Mouse (Mus musculus): Measurements from ENCODE around the gene Hyal4. TPM values are rescaled to one million over a fixed set of nuclear protein-coding genes. Genes with fewer than 3 reads are reported as not detected.

Hyal4 gene
- polyA plus RNA-seq, 1 experiment from 2014 or later, result not detected

- no peaks in the 10 kb centered on the region for H3K36me3 ChIP-seq (ENCODE audit: control insufficient read depth, insufficient read depth, low read length)
- H3K4me1 ChIP-seq (ENCODE audit: control insufficient read depth, insufficient read depth, low read length), result no peaks in the 10 kb centered on the region
- ATAC-seq (ENCODE audit: low FRiP score, low TSS enrichment) (no peak), DNase-seq (no peak)
- WGBS, result 61% methylated on average over 2 of the region's 2 CpGs
- no peak overlapping the region for H3K9ac ChIP-seq (replicated peaks; ENCODE audit: low read length)
- H3K27ac ChIP-seq (replicated peaks; ENCODE audit: low read depth, low read length), result no peak overlapping the region
- no peaks in the 10 kb centered on the region for H3K27me3 ChIP-seq (ENCODE audit: control insufficient read depth, insufficient read depth, low read length)
- H3K4me2 ChIP-seq (ENCODE audit: low read length), result no peak overlapping the region
- H3K9me3 ChIP-seq (ENCODE audit: control insufficient read depth, low read length), result no peaks in the 10 kb centered on the region
- no peak overlapping the region for H3K4me3 ChIP-seq (replicated peaks; ENCODE audit: low read depth, low read length)
These were observed 31.1 kb downstream of the Hyal4 start for GRCm38 (mm10) chr6:24779182-24779581.

GRCm38 (mm10) chr6:24790888-24791287 lies 42.8 kb downstream of the Hyal4 start, which contains the start of gene Spam1:
Spam1 (plus strand) TSS chr6:24791188.
- ATAC-seq (ENCODE audit: low FRiP score, low TSS enrichment) (no peak), DNase-seq (no peak)
- no peak within 1 kb of the TSS for H3K4me3 ChIP-seq (replicated peaks; ENCODE audit: low read depth, low read length)
- H3K9me3 ChIP-seq (ENCODE audit: control insufficient read depth, low read length), result no peaks in the 10 kb centered on the region
- no peaks in the 10 kb centered on the region for H3K36me3 ChIP-seq (ENCODE audit: control insufficient read depth, insufficient read depth, low read length)
- no peak within 1 kb of the TSS for H3K9ac ChIP-seq (replicated peaks; ENCODE audit: low read length)
- no peak within 1 kb of the TSS for H3K27ac ChIP-seq (replicated peaks; ENCODE audit: low read depth, low read length)
- no peaks in the 10 kb centered on the region for H3K4me1 ChIP-seq (ENCODE audit: control insufficient read depth, insufficient read depth, low read length)
- no peak within 1 kb of the TSS for H3K4me2 ChIP-seq (ENCODE audit: low read length)
- no peaks in the 10 kb centered on the region for H3K27me3 ChIP-seq (ENCODE audit: control insufficient read depth, insufficient read depth, low read length)

Other genes with a start within 250 kb of the Hyal4 start
- gene Iqub, start 233.3 kb upstream of the Hyal4 start, polyA plus RNA-seq (2014; fragmentation: Nextera tagmentation; extraction: Ambion mirVana), result 1.3 and 1.6 TPM in 2 replicates
- 348 and 442 TPM in 2 replicates for gene Ndufa5, start 220.3 kb upstream of the Hyal4 start, polyA plus RNA-seq (2014; fragmentation: Nextera tagmentation; extraction: Ambion mirVana)
- 0.09 TPM in 1 of 2 replicates, not detected in the other for gene Asb15, start 220.2 kb upstream of the Hyal4 start, polyA plus RNA-seq (2014; fragmentation: Nextera tagmentation; extraction: Ambion mirVana)
- gene Lmod2, start 150.6 kb upstream of the Hyal4 start, polyA plus RNA-seq (2014; fragmentation: Nextera tagmentation; extraction: Ambion mirVana), result not detected in 2 replicates
- gene Wasl, start 83.3 kb upstream of the Hyal4 start, polyA plus RNA-seq (2014; fragmentation: Nextera tagmentation; extraction: Ambion mirVana), result 48.3 and 53.1 TPM in 2 replicates
- not detected in 2 replicates for gene Hyal6, start 15.1 kb upstream of the Hyal4 start, polyA plus RNA-seq (2014; fragmentation: Nextera tagmentation; extraction: Ambion mirVana)
- gene Spam1, start 42.9 kb downstream of the Hyal4 start, polyA plus RNA-seq (2014; fragmentation: Nextera tagmentation; extraction: Ambion mirVana), result not detected in 2 replicates
- not detected in 2 replicates for gene Hyal5, start 109.7 kb downstream of the Hyal4 start, polyA plus RNA-seq (2014; fragmentation: Nextera tagmentation; extraction: Ambion mirVana)
- gene Tmem229a, start 208.0 kb downstream of the Hyal4 start, polyA plus RNA-seq (2014; fragmentation: Nextera tagmentation; extraction: Ambion mirVana), result 4.4 TPM in 2 replicates